Mouse (Mus musculus): ENCODE measurements around the gene Bap1. TPM values are rescaled to one million over a fixed set of nuclear protein-coding genes. Genes with fewer than 3 reads are reported as not detected.

Bap1 gene
- total RNA-seq, 1 experiment from 2014 or later: 61.2 TPM

- ATAC-seq (ENCODE audit: extremely low read depth, insufficient number of reproducible peaks, low FRiP score, poor library complexity, severe bottlenecking): no peak
Observed at GRCm38 (mm10) chr14:31232404-31233069, 18.7 kb upstream of the Bap1 start.

GRCm38 (mm10) chr14:31233070-31233995 lies 17.9 kb upstream of the Bap1 start:
- no peak for ATAC-seq (ENCODE audit: extremely low read depth, insufficient number of reproducible peaks, low FRiP score, poor library complexity, severe bottlenecking)

- peak; percentile 78; the same call in 1 of the 2 replicates for ATAC-seq (ENCODE audit: extremely low read depth, insufficient number of reproducible peaks, low FRiP score, poor library complexity, severe bottlenecking)
Observed at GRCm38 (mm10) chr14:31233996-31234591, 17.2 kb upstream of the Bap1 start.

- no peak for ATAC-seq (ENCODE audit: extremely low read depth, insufficient number of reproducible peaks, low FRiP score, poor library complexity, severe bottlenecking)
Observed at GRCm38 (mm10) chr14:31237101-31237882, 14.0 kb upstream of the Bap1 start.

GRCm38 (mm10) chr14:31240528-31240927 lies 10.7 kb upstream of the Bap1 start:
- ATAC-seq (ENCODE audit: extremely low read depth, insufficient number of reproducible peaks, low FRiP score, poor library complexity, severe bottlenecking): no peak

- no peak for ATAC-seq (ENCODE audit: extremely low read depth, insufficient number of reproducible peaks, low FRiP score, poor library complexity, severe bottlenecking)
Observed at GRCm38 (mm10) chr14:31244777-31245176, 6.5 kb upstream of the Bap1 start.

GRCm38 (mm10) chr14:31245946-31246345 lies 5.3 kb upstream of the Bap1 start:
- no peak for ATAC-seq (ENCODE audit: extremely low read depth, insufficient number of reproducible peaks, low FRiP score, poor library complexity, severe bottlenecking)

- no peak for ATAC-seq (ENCODE audit: extremely low read depth, insufficient number of reproducible peaks, low FRiP score, poor library complexity, severe bottlenecking)
Observed at GRCm38 (mm10) chr14:31248396-31248795, 2.9 kb upstream of the Bap1 start.

- ATAC-seq (ENCODE audit: extremely low read depth, insufficient number of reproducible peaks, low FRiP score, poor library complexity, severe bottlenecking): no peak
Observed at GRCm38 (mm10) chr14:31250222-31251083, 797 bp upstream of the Bap1 start.

- ATAC-seq (ENCODE audit: extremely low read depth, insufficient number of reproducible peaks, low FRiP score, poor library complexity, severe bottlenecking): no peak
Observed at GRCm38 (mm10) chr14:31251626-31252025, 376 bp downstream of the Bap1 start.

- no peak for ATAC-seq (ENCODE audit: extremely low read depth, insufficient number of reproducible peaks, low FRiP score, poor library complexity, severe bottlenecking)
Observed at GRCm38 (mm10) chr14:31252091-31252490, 841 bp downstream of the Bap1 start.

GRCm38 (mm10) chr14:31258476-31259050 lies 7.3 kb downstream of the Bap1 start:
- no peak for ATAC-seq (ENCODE audit: extremely low read depth, insufficient number of reproducible peaks, low FRiP score, poor library complexity, severe bottlenecking)

- no peak for ATAC-seq (ENCODE audit: extremely low read depth, insufficient number of reproducible peaks, low FRiP score, poor library complexity, severe bottlenecking)
Observed at GRCm38 (mm10) chr14:31260374-31260773, 9.1 kb downstream of the Bap1 start.

GRCm38 (mm10) chr14:31260932-31261331 lies 9.7 kb downstream of the Bap1 start:
- no peak for ATAC-seq (ENCODE audit: extremely low read depth, insufficient number of reproducible peaks, low FRiP score, poor library complexity, severe bottlenecking)

- ATAC-seq (ENCODE audit: extremely low read depth, insufficient number of reproducible peaks, low FRiP score, poor library complexity, severe bottlenecking): no peak
Observed at GRCm38 (mm10) chr14:31267649-31268048, 16.4 kb downstream of the Bap1 start.

- no peak for ATAC-seq (ENCODE audit: extremely low read depth, insufficient number of reproducible peaks, low FRiP score, poor library complexity, severe bottlenecking)
Observed at GRCm38 (mm10) chr14:31268301-31269001, 17.2 kb downstream of the Bap1 start.

- ATAC-seq (ENCODE audit: extremely low read depth, insufficient number of reproducible peaks, low FRiP score, poor library complexity, severe bottlenecking): no peak
Observed at GRCm38 (mm10) chr14:31269456-31270100, 18.3 kb downstream of the Bap1 start.
